Mouse (Mus musculus): ENCODE measurements around the gene Atcay.

GRCm38 (mm10) chr10:81265540-81265939, 34.9 kb upstream of the Atcay start:
- no peak for TF ChIP-seq CTCF (conservative IDR thresholded peaks at IDR 0.05 in 1 of 2, IDR thresholded peaks at IDR 0.05 in 1 of 2; ENCODE audit: low read depth in 2 of 2, low read length in 2 of 2)
- no peak for TF ChIP-seq POLR2AphosphoS2 (IDR thresholded peaks at IDR 0.05; ENCODE audit: low read depth, low read length)
- TF ChIP-seq NELFE (IDR thresholded peaks at IDR 0.05; ENCODE audit: low read depth, low read length), result no peak

Data from CH12.LX (cell line).